Mouse (Mus musculus) ES-E14 (cell line): Measurements from ENCODE around the gene Zfp593. TPM values are rescaled to one million over a fixed set of nuclear protein-coding genes. Genes with fewer than 3 reads are reported as not detected.

ENCODE experiments used
- DNase-seq: peaks from one replicate; pipeline ENCODE4 v3.0.0-alpha.2; 2013; ENCODE audit warnings: low read depth, low spot score
- H3K27ac ChIP-seq: 2 replicates; pipeline ENCODE4 v1.5.1; 2012; ENCODE audit warnings: low read depth, mild to moderate bottlenecking, low read length, moderate library complexity, mixed read lengths; ENCODE audit not compliant: poor library complexity, insufficient read depth, severe bottlenecking
- H3K36me3 ChIP-seq: 2 replicates; pipeline ENCODE4 v1.6.1; 2012; ENCODE audit warnings: mild to moderate bottlenecking, low read length, moderate library complexity, mixed read lengths; ENCODE audit not compliant: control insufficient read depth, poor library complexity, insufficient read depth, severe bottlenecking
- H3K4me1 ChIP-seq, 2 experiments: fragments of 150-350 bp in 1 of 2; sonication (generic) in 1 of 2; 2 replicates each; pipeline ENCODE4 v1.6.1; 2012; ENCODE audit warnings: low read length in 2 of 2, mild to moderate bottlenecking in 1 of 2, mixed read lengths in 1 of 2; ENCODE audit not compliant: control insufficient read depth in 2 of 2, insufficient read depth in 2 of 2, poor library complexity in 1 of 2
- H3K4me3 ChIP-seq, 2 experiments: fragments of 150-350 bp in 1 of 2; sonication (generic) in 1 of 2; 2 replicates each; pipeline ENCODE4 v1.5.1; 2012; ENCODE audit warnings: low read length in 2 of 2, low read depth in 1 of 2, mild to moderate bottlenecking in 1 of 2, mixed read lengths in 1 of 2; ENCODE audit not compliant: insufficient read depth in 1 of 2, poor library complexity in 1 of 2, severe bottlenecking in 1 of 2
- H3K9ac ChIP-seq: 2 replicates; pipeline ENCODE4 v1.6.1; 2012; ENCODE audit warnings: low read depth, mild to moderate bottlenecking, low read length, mixed read lengths; ENCODE audit not compliant: poor library complexity, insufficient read depth, severe bottlenecking
- H3K9me3 ChIP-seq: fragments of 150-350 bp; sonication (generic); 2 replicates; pipeline ENCODE4 v1.6.1; 2012; ENCODE audit warnings: low read depth, mild to moderate bottlenecking, low read length; ENCODE audit not compliant: control insufficient read depth, insufficient read depth
- CHD2 ChIP-seq: IDR thresholded peaks from 2 replicates; pipeline ENCODE4 v1.6.1; 2014; ENCODE audit warnings: mild to moderate bottlenecking, low read depth, low read length, inconsistent platforms
- HCFC1 ChIP-seq: IDR thresholded peaks from 2 replicates; pipeline ENCODE4 v1.6.1; 2012; ENCODE audit warnings: low read length, inconsistent platforms, borderline replicate concordance; ENCODE audit not compliant: insufficient read depth
- MAFK ChIP-seq: IDR thresholded peaks from 2 replicates; pipeline ENCODE4 v1.6.1; 2014; ENCODE audit warnings: mild to moderate bottlenecking, low read depth, low read length, inconsistent platforms; ENCODE audit not compliant: insufficient read depth
- ZC3H11A ChIP-seq: IDR thresholded peaks from 2 replicates; pipeline ENCODE4 v1.6.1; 2012; ENCODE audit warnings: low read depth, mild to moderate bottlenecking, inconsistent platforms, low read length, borderline replicate concordance
- ZNF384 ChIP-seq: IDR thresholded peaks from 2 replicates; pipeline ENCODE4 v1.6.1; 2012; ENCODE audit warnings: low read depth, low read length, inconsistent platforms
- in situ Hi-C, 2 experiments: fragments of 600-800 bp; cut with MboI; formaldehyde crosslinking; loops; one replicate each; pipeline ENCODE4 v1.15.1; 2025; ENCODE audit warnings: low sequenced_read_pairs in 2 of 2, inconsistent platforms in 1 of 2; ENCODE audit not compliant: unreplicated experiment in 2 of 2
- total RNA-seq: library from RNA; depleted of rRNA; stranded (reverse); fragments of 300-350 nt; gene quantifications from 2 replicates; pipeline ENCODE4 v1.2.3, GENCODE M21; 2012

Gene Zfp593
- total RNA-seq, 1 experiment = 25.2 TPM

DNA sequence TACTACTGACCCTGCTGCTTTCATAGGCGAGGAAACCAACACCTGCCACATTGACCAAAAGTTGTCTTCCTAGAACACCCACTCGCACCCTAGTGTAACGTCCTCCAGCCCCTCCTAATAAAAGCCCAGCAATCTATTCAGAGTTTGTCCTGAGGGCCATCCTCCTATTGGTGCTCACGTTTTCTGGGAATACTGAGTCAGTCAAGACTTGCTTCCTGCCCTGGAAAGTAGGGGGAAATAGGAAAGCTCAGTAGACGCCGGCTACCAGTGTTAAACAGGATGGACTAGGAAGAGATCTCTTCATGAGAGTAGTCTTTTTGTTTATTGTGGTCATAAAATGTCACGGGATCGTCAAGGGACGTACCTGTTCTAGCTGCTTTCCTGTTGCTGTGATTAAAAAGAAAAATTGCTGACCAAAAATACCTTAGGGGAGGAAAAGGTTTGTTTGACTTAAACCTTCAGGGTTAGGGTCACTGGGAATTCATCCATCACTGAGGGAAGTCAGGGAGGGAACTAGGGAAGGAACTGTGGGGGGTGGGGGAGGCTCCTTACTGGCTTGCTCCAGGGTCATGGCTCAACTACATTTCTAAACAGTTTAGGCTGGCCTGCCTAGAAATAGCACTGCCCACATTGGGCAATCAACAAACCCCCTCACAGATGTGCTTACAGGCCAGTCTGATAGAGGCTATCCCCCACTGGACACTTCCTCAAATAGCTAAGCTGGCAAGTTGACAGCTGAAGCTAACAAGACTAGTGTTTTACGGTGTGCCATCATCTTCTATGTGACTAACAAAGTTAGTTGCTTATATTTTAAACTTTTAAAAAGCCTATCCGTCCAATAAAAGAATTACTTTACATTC is 43.2 kb upstream of the Zfp593 start:
- Histone ChIP-seq H3K9ac (peak overlapping the region; percentile 97), H3K27ac (peak overlapping the region; percentile 48; the same call in 1 of the 2 replicates), H3K4me1 (peaks cover 0 to 4% of the 10 kb centered on the region in 2 experiments; a peak in 1 of 4 replicates), H3K36me3 (peaks cover 5% of the 10 kb centered on the region; the same call in 1 of the 2 replicates), H3K9me3 (no peaks in the 10 kb centered on the region), H3K4me3 (peak overlapping the region; percentile 89 to 93)
- TF ChIP-seq MAFK = no peak
- TF ChIP-seq HCFC1 = no peak
- TF ChIP-seq CHD2 = no peak
- TF ChIP-seq ZC3H11A = no peak
- TF ChIP-seq ZNF384 = no peak
- no peak for DNase-seq
- in situ Hi-C loops = no loop called here

DNA sequence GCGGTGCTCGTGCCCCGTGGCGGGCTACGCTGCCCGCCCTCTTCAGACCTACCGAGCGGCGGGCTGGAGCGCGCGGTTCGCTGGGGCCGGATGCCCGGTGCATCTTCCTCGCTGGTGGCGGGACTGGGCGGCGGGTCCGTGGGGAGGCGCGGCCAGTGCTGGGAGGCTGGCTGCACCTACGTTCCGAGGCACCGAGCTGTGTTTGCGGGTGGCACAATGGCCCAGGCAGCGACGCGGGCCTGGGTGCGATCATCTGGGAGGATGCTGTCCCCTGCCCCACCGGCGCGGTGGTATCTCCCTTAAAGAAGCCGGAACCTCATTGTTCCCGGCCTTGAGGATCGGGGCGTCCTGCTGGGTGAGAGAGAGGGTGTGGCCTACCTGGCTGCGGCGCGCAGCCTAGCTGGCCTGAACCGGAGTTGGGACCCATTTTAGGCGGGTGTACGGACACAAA is 42.2 kb upstream of the Zfp593 start, which contains the start of gene Pdik1l:
TSS of gene Pdik1l (minus strand) at position 321 of the 451 bp plus-strand sequence.
- TF ChIP-seq MAFK = no peak
- peak; percentile 56; the same call in 1 of the 2 replicates for TF ChIP-seq HCFC1
- peak; percentile 86 for DNase-seq
- H3K4me3 ChIP-seq = peak within 1 kb of the TSS; percentile 89 to 93
- peak within 1 kb of the TSS; percentile 92 for H3K27ac ChIP-seq
- H3K36me3 ChIP-seq = peaks cover 7% of the 10 kb centered on the region; the same call in 1 of the 2 replicates
- H3K9me3 ChIP-seq = no peaks in the 10 kb centered on the region
- H3K4me1 ChIP-seq = peaks cover 0 to 4% of the 10 kb centered on the region in 2 experiments; a peak in 1 of 4 replicates
- in situ Hi-C loops = no loop called here
- peak within 1 kb of the TSS; percentile 97 for H3K9ac ChIP-seq

DNA sequence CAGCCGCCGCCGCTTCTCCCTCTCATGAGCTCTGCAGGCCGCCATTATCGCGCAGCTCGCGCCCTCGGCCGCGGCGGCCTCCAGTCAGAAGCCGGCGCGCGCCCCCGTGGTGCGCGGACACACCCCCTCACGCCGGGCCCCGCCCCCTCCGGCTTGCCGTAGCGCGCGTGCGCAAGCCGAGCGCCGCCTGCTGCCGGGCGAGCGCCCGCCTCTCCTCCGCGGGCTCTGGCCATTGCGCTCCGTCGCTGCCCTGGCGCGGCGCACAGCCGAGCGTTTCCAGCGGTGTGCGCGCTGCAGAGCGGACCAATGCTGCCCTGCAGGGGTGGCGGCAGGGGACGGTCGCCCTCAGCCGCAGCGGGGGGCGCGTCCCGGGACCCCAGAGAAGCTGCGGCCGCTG is 41.8 kb upstream of the Zfp593 start:
- Histone ChIP-seq H3K4me3 (peak overlapping the region; percentile 89 to 93), H3K9ac (peak overlapping the region; percentile 97), H3K9me3 (no peaks in the 10 kb centered on the region), H3K4me1 (peaks cover 0 to 4% of the 10 kb centered on the region in 2 experiments; a peak in 1 of 4 replicates), H3K27ac (peak overlapping the region; percentile 92), H3K36me3 (peaks cover 7% of the 10 kb centered on the region; the same call in 1 of the 2 replicates)
- no peak for TF ChIP-seq MAFK
- TF ChIP-seq ZNF384 = no peak
- no peak for TF ChIP-seq CHD2
- TF ChIP-seq HCFC1 = no peak
- DNase-seq = peak; percentile 74
- in situ Hi-C loops = no loop called here

DNA sequence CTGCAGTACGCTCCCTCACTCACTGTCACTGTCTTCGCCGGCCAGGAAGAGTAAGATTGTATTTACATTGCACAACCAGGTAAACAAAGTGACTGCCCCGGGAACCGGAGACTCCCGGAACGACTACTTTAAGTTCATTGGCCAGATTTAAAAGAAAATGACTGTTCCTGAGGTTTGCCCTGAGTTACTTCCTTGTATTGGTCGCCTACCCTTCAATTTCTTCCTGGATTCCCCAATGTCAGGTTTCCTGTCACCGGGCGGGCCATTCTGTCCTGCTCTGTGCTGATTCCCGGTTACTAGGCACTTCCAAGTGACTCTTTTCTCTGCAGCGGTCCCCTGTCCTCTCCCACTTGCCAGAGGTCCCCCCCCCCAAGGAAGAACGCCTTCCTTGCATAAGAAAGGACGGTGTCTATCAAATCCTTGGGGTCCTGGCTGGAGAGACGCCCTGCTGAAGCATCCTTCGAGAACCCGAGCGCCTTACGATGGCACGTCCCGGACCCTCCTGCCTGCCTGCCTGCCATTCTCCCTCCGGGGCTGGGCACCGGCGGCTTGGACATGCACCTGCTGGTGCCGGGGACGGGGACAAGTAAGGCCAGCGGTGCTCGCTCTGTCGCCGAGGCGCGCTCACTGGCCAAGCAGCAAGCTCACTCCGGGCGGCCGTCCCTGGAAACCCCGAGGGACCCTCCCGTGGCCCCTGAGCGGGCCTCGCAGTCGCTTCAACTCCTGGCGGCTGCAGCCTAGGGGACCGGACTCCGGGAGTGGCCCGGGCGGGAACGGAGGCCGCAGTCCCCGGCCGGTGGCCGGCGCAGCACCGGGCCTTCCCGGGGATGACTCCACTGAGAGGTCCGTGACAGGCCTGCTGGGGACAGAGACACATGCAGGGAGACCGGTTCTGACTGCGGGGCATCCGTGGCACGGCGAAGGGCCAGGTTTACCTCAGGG is 41.1 kb upstream of the Zfp593 start:
- TF ChIP-seq CHD2 = no peak
- TF ChIP-seq MAFK = no peak
- TF ChIP-seq HCFC1 = no peak
- peaks cover 11% of the 10 kb centered on the region for H3K36me3 ChIP-seq
- no peak for DNase-seq
- peaks cover 0 to 4% of the 10 kb centered on the region in 2 experiments; a peak in 1 of 4 replicates for H3K4me1 ChIP-seq
- in situ Hi-C loops = no loop called here
- H3K4me3 ChIP-seq = peak overlapping the region; percentile 88 to 92
- H3K27ac ChIP-seq = peak overlapping the region; percentile 42; the same call in 1 of the 2 replicates
- H3K9ac ChIP-seq = peak overlapping the region; percentile 93
- no peaks in the 10 kb centered on the region for H3K9me3 ChIP-seq
